Mouse (Mus musculus) liver, embryonic 12.5 days (tissue): ENCODE measurements at regions not wholly inside any gene's neighbourhood (a gene's known extent, or its start where the extent isn't known, plus 50 kb on each side); places are given as distances from the start of the nearest gene placed in this dataset.
"Not testable (repeated sequence)": the region's sequence is repeated elsewhere in the genome, so short reads cannot be mapped to it uniquely, and the experiment has no call there.

Source experiments
- ATAC-seq: fragments of 200-750 bp; cut with Nextera tagmentation; 2 replicates; pipeline ENCODE4 v1.8.0; 2017; ENCODE audit warnings: moderate number of reproducible peaks, mild to moderate bottlenecking, moderate library complexity
- H3K27ac ChIP-seq: fragments of 300-500 bp; sonication (generic); 2 replicates; pipeline ENCODE4 v1.5.1; 2016; ENCODE audit warnings: mild to moderate bottlenecking
- H3K27me3 ChIP-seq: fragments of 300-500 bp; sonication (generic); replicated peaks from 2 replicates; pipeline ENCODE4 v1.6.1; 2016; ENCODE audit warnings: mild to moderate bottlenecking, moderate library complexity
- H3K36me3 ChIP-seq: fragments of 300-500 bp; sonication (generic); 2 replicates; pipeline ENCODE4 v1.6.1; 2016; ENCODE audit warnings: mild to moderate bottlenecking, moderate library complexity
- H3K4me1 ChIP-seq: fragments of 300-500 bp; sonication (generic); 2 replicates; pipeline ENCODE4 v1.6.1; 2016
- H3K4me2 ChIP-seq: fragments of 300-500 bp; sonication (generic); 2 replicates; pipeline ENCODE4 v1.6.1; 2016; ENCODE audit warnings: mild to moderate bottlenecking, moderate library complexity
- H3K4me3 ChIP-seq: fragments of 300-500 bp; sonication (generic); 2 replicates; pipeline ENCODE4 v1.5.1; 2016; ENCODE audit warnings: mild to moderate bottlenecking, moderate library complexity
- H3K9ac ChIP-seq: fragments of 300-500 bp; sonication (generic); 2 replicates; pipeline ENCODE4 v1.6.1; 2016; ENCODE audit warnings: mild to moderate bottlenecking, moderate library complexity
- H3K9me3 ChIP-seq: fragments of 300-500 bp; sonication (generic); replicated peaks from 2 replicates; pipeline ENCODE4 v1.6.1; 2016; ENCODE audit warnings: mild to moderate bottlenecking, moderate library complexity
- WGBS: fragments of 180-500 bp; shearing (Covaris S2); methylation state at CpG from one replicate; pipeline ENCODE4 v1.1.7; 2016; ENCODE audit not compliant: insufficient replicate concordance; 5-methylcytosine and 5-hydroxymethylcytosine counted together

- H3K36me3 ChIP-seq: no peaks in the 10 kb centered on the region
- no peak overlapping the region for H3K4me3 ChIP-seq
- H3K4me2 ChIP-seq: no peak overlapping the region
- H3K9ac ChIP-seq: no peak overlapping the region
- no peaks in the 10 kb centered on the region for H3K9me3 ChIP-seq
- H3K4me1 ChIP-seq: no peaks in the 10 kb centered on the region
- 35% methylated on average over 2 of the region's 2 CpGs for WGBS
- no peak for ATAC-seq
- no peak overlapping the region for H3K27ac ChIP-seq
- no peaks in the 10 kb centered on the region for H3K27me3 ChIP-seq
Measured at GRCm38 (mm10) chr8:39426770-39427169, 1248.1 kb upstream of the Adam24 start.

DNA sequence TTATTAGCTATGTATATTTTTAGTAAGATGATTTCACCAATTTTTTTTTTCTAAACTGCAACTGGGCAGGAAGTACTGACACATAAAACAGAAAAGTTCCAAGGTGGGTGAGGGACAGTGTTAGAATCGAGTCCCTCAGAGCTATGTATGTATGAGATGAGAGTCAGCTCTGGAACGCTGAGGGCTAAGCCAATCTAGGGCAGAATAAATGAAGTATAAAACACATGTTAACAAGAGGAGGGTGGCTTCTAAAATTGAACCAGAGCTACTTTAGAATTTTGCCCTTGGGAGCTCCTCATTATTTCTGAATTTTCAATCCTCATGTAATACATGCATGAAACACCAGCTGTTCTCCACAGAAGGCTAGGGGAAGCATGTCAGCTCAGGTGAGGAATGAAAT is 1247.5 kb upstream of the Adam24 start:
- Histone ChIP-seq H3K9me3 (no peaks in the 10 kb centered on the region), H3K9ac (no peak overlapping the region), H3K36me3 (no peaks in the 10 kb centered on the region), H3K4me2 (no peak overlapping the region), H3K4me3 (no peak overlapping the region), H3K27me3 (no peaks in the 10 kb centered on the region), H3K4me1 (no peaks in the 10 kb centered on the region), H3K27ac (no peak overlapping the region)
- 56% methylated on average over 2 of the region's 2 CpGs for WGBS
- no peak for ATAC-seq

GRCm38 (mm10) chr8:39440550-39441333 is 1234.1 kb upstream of the Adam24 start:
- WGBS: 72% methylated on average over 8 of the region's 8 CpGs
- H3K4me1 ChIP-seq: no peaks in the 10 kb centered on the region
- no peak overlapping the region for H3K4me3 ChIP-seq
- H3K27ac ChIP-seq: no peak overlapping the region
- no peak overlapping the region for H3K9ac ChIP-seq
- H3K36me3 ChIP-seq: no peaks in the 10 kb centered on the region
- H3K27me3 ChIP-seq: no peaks in the 10 kb centered on the region
- ATAC-seq: no peak
- H3K4me2 ChIP-seq: no peak overlapping the region
- no peaks in the 10 kb centered on the region for H3K9me3 ChIP-seq

- not testable (repeated sequence) for H3K4me3 ChIP-seq, H3K4me1 ChIP-seq, H3K9me3 ChIP-seq, H3K27me3 ChIP-seq, H3K36me3 ChIP-seq, H3K27ac ChIP-seq, H3K9ac ChIP-seq, H3K4me2 ChIP-seq
- WGBS: 54% methylated on average over 8 of the region's 8 CpGs
- peak; percentile 57; the same call in 1 of the 2 replicates for ATAC-seq
Measured at GRCm38 (mm10) chr8:39491139-39491538, 1183.7 kb upstream of the Adam24 start.

- ATAC-seq: no peak
- H3K27ac ChIP-seq: no peak overlapping the region
- no peaks in the 10 kb centered on the region for H3K4me1 ChIP-seq
- H3K4me2 ChIP-seq: no peak overlapping the region
- no peaks in the 10 kb centered on the region for H3K9me3 ChIP-seq
- no peaks in the 10 kb centered on the region for H3K36me3 ChIP-seq
- no peak overlapping the region for H3K4me3 ChIP-seq
- H3K9ac ChIP-seq: no peak overlapping the region
- no peaks in the 10 kb centered on the region for H3K27me3 ChIP-seq
Measured at GRCm38 (mm10) chr8:39500419-39500818, 1174.5 kb upstream of the Adam24 start.

GRCm38 (mm10) chr8:39504261-39504660 is 1170.6 kb upstream of the Adam24 start:
- H3K36me3 ChIP-seq: no peaks in the 10 kb centered on the region
- no peak for ATAC-seq
- no peaks in the 10 kb centered on the region for H3K9me3 ChIP-seq
- H3K27ac ChIP-seq: no peak overlapping the region
- no peak overlapping the region for H3K4me2 ChIP-seq
- no peak overlapping the region for H3K9ac ChIP-seq
- WGBS: 69% methylated on average over 5 of the region's 5 CpGs
- H3K4me3 ChIP-seq: no peak overlapping the region
- H3K27me3 ChIP-seq: no peaks in the 10 kb centered on the region
- H3K4me1 ChIP-seq: no peaks in the 10 kb centered on the region

DNA sequence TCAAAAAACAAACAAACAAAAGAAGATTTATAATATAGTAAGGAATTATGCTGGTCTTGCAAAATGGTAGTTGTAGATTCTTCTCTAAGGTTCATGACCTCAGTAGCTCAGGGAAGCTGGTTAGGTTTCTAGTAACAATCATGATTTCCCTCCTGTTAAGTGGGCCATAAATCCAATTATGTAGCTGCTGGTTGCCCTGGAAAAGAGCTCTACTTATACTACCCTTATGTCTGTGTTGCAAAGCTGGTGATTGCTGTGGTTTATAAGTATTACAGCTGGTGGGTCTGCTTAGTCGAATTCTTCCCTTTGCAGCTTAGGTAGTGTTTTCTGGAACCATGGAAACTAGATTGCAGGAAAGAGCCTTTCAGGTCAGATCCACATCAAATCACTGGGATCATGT is 1161.9 kb upstream of the Adam24 start:
- H3K27me3 ChIP-seq: no peaks in the 10 kb centered on the region
- H3K36me3 ChIP-seq: no peaks in the 10 kb centered on the region
- no peaks in the 10 kb centered on the region for H3K4me1 ChIP-seq
- 57% methylated on average over 1 of the region's 1 CpGs for WGBS
- no peaks in the 10 kb centered on the region for H3K9me3 ChIP-seq
- no peak for ATAC-seq
- H3K9ac ChIP-seq: no peak overlapping the region
- H3K4me2 ChIP-seq: no peak overlapping the region
- H3K27ac ChIP-seq: no peak overlapping the region
- no peak overlapping the region for H3K4me3 ChIP-seq
